Mouse (Mus musculus) v-Abl transformed pro-B cells (cell line): ENCODE results near the gene Hspa5.
"Not testable (repeated sequence)": the region's sequence is repeated elsewhere in the genome, so short reads cannot be mapped to it uniquely, and the experiment has no call there.

ENCODE experiments used
- in situ Hi-C, 2 experiments: fragments of 400-800 bp; cut with MboI; formaldehyde crosslinking; loops; one replicate each; pipeline ENCODE4 v1.15.1; 2025; ENCODE audit not compliant: unreplicated experiment in 2 of 2

Hspa5 gene

GRCm38 (mm10) chr2:34770049-34770448 lies 1.7 kb upstream of the Hspa5 start:
- in situ Hi-C loops: loop anchor here in 1 of 2 experiments (5.0 kb wide), 1 partner anchor 192 kb away; the partner anchor contains the start of gene Traf1

- in situ Hi-C loops: loop anchor here in 1 of 2 experiments (5.0 kb wide), 1 partner anchor 191 kb away; the partner anchor contains the start of gene Traf1
Observed at GRCm38 (mm10) chr2:34770951-34771350, 819 bp upstream of the Hspa5 start.

DNA sequence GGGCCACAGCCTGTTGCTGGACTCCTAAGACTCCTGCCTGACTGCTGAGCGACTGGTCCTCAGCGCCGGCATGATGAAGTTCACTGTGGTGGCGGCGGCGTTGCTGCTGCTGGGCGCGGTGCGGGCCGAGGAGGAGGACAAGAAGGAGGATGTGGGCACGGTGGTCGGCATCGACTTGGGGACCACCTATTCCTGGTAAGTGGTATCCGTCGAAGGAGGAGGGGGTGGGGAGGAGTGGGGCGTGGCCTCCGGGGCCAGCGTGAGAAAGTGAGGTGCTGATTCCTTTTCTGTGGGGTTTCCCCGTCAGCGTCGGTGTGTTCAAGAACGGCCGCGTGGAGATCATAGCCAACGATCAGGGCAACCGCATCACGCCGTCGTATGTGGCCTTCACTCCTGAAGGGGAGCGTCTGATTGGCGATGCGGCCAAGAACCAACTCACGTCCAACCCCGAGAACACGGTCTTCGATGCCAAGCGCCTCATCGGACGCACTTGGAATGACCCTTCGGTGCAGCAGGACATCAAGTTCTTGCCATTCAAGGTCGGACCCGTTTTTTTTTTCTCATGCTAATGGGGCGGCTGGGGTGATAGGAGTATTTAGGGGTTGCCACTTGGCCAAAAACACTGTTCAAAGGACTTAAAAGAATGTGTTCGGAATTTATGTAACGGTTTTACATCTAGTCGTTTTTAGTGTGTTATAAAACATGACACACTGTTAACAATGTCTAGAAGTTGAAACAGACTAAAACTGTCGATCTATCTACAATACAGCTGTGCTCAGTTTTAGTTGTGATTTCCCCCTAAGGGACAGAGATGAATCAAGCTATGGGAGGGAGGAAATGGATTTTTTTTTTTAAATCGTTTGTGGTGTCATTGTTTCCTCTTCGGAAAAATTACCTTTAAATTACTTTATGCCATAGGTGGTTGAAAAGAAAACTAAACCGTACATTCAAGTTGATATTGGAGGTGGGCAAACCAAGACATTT lies 774 bp downstream of the Hspa5 start:
- in situ Hi-C loops: loop anchor here in 1 of 2 experiments (5.0 kb wide), 1 partner anchor 190 kb away; the partner anchor contains the start of gene Traf1

DNA sequence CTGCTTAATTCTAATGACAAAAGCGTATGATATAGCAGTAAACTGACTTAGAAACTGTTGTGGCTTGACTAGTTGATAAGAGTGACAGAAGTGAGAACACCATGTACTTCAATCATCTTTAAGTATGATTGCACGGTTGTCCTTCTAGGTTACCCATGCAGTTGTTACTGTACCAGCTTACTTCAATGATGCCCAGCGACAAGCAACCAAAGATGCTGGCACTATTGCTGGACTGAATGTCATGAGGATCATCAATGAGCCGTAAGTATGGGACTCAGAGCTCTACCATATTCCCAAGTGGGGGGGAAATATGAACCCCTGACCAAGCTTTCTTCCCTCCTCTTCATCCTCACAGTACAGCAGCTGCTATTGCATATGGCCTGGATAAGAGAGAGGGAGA lies 1.9 kb downstream of the Hspa5 start:
- in situ Hi-C loops: loop anchor here in 1 of 2 experiments (5.0 kb wide), 1 partner anchor 189 kb away; the partner anchor contains the start of gene Traf1

GRCm38 (mm10) chr2:34774493-34774892 lies 2.7 kb downstream of the Hspa5 start:
- in situ Hi-C loops: loop anchor here in 1 of 2 experiments (5.0 kb wide), 1 partner anchor 188 kb away; the partner anchor contains the start of gene Traf1

GRCm38 (mm10) chr2:34777237-34777868 lies 5.6 kb downstream of the Hspa5 start:
- in situ Hi-C loops: no loop called here

DNA sequence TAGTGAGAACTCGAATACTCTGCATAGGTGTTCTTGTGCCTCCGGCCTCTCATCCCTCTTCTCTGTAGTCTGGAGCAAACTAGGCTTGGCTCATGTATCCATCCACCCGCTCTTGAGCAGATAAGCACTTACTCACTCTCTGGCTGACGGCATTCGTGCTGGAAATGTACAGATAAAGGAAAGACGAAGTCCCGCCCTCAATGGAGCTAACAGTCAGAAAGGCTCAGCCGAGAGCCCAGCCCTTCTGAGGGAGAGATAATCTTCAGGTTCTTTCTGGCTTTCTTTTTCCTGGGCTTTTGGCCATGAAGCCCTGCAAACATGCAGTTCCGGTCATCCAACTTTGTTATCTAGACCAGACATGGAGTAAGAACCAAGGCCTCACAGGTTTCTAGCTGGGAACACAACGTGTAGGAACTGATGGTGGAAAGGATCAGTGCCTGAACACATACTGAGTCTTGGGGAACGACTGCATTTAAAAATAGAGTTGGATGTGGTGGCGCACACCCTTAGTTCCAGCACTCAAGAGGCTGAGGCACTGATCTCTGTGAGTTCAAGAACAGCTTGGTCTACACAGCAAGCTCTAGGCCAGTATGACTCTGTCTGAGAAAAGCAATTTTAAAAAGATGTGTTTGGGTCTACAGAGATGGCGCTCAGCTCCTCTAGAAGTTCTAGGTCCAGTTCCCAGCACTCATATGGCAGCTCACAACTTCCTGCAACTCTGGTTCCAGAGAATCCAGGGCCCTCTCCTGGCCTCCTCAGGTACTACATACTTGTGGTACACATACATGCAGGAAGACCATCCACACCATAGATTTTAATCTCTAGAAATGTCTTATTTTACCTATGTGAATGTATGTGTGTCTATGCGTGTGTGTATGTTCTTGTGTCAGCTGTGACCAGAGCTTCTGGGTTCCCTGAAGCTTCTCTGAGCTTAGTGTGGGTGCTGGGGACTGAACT lies 11.6 kb downstream of the Hspa5 start:
- in situ Hi-C loops: loop anchor here (5.0 to 10.0 kb wide), 2 partner anchors 121 to 324 kb away; partner anchors contain the start of gene Cntrl (in 1 of the 2)

DNA sequence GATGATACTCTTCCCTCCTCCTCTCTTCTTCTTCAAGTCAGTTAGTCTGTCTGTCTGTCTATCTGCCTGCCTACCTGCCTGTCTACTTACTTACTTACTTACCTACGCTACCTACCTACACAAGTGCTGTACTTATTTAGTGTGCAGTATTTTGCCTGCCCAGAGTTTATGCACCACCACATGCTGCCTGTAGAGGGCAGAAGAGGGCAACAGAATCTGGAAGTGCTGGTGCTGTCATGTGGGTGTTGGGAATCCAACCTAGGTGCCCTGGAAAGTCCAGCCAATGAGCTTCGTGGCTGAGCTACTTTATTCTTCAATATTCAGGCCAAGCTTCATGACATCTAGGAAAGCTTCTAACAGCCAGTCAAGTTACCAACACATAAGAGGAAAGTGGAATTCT lies 12.3 kb downstream of the Hspa5 start:
- in situ Hi-C loops: loop anchor here (5.0 to 10.0 kb wide), 2 partner anchors 121 to 323 kb away; partner anchors contain the start of gene Cntrl (in 1 of the 2)

DNA sequence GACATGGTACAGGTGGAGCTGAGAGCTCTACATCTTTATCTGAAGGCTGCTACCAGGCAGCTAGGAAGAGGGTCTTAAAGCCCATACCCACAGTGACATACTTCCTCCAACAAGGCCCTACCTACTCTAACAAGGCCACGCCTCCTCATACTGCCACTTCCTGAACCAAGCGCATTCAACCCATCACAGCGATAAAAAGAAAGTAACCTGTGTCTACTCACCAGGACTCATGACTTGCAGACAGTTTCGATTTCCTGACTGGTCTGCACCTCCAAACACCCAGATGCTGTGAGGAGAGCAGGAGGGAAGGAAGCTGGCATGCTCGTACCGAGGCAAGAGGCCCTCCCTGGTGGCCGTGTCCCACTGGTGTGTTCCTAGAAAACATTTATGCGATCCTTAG lies 18.5 kb downstream of the Hspa5 start:
- in situ Hi-C loops: loop anchor here in 1 of 2 experiments (10.0 kb wide), 1 partner anchor 335 kb away; no protein-coding TSS in a partner anchor

DNA sequence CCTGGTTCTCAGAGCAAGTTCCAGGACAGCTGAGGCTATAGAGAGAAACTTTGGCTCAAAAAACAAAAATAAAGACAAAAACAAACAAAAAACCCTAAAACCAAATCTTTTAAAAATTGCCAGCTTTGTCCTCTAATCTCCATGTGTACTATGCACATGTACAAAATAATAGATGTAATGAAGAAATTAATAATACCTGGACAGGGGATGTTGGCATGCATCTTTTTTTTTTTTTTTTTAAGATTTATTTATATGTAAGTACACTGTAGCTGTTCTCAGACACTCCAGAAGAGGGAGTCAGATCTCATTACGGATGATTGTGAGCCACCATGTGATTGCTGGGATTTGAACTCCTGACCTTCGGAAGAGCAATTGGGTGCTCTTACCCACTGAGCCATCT lies 20.8 kb downstream of the Hspa5 start:
- in situ Hi-C loops: loop anchor here in 1 of 2 experiments (10.0 kb wide), 1 partner anchor 332 kb away; no protein-coding TSS in a partner anchor

DNA sequence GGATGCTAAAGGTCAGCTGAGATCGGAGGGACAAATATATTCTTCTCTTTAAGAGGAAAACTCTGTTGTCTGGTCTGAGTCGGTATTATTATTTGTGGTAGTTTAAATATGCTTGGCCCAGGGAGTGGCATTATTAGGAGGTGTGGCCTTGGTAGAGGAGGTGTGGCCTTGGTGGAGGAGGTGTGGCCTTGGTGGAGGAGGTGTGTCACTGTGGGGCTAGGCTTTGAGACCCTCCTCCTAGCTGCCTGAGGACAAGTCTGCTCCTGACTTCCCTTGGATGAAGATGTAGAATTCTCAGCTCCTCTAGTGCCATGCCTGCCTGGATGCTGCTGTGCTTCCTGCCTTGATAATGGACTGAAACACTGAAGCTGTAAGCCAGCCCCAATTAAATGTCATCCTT lies 22.7 kb downstream of the Hspa5 start:
- in situ Hi-C loops: loop anchor here in 1 of 2 experiments (10.0 kb wide), 1 partner anchor 330 kb away; no protein-coding TSS in a partner anchor

DNA sequence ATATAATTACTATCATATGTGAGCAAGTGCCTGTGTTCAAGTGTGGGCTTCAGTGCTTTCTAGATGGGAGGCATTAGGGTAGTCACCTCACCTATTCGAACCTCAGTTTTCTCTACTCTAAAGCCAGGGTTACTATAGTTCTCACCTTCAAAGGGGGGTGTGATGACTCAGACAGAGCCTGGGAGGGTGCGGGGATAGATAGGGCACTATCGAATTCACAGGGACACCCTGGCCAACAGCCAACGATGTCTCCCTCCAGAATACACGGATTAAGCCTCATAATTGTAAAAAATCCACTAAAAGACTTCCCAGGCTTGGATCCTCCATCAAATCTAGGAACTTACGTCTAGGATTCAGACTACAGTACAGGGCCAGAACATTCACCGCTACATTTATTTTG lies 23.7 kb downstream of the Hspa5 start:
- in situ Hi-C loops: loop anchor here in 1 of 2 experiments (10.0 kb wide), 1 partner anchor 329 kb away; no protein-coding TSS in a partner anchor

- in situ Hi-C loops: loop anchor here in 1 of 2 experiments (10.0 kb wide), 1 partner anchor 325 kb away; no protein-coding TSS in a partner anchor
Observed at GRCm38 (mm10) chr2:34799357-34800256, 27.8 kb downstream of the Hspa5 start, which contains the start of gene Rabepk. Gene Rabepk, minus strand, starts transcription at chr2:34799912.

DNA sequence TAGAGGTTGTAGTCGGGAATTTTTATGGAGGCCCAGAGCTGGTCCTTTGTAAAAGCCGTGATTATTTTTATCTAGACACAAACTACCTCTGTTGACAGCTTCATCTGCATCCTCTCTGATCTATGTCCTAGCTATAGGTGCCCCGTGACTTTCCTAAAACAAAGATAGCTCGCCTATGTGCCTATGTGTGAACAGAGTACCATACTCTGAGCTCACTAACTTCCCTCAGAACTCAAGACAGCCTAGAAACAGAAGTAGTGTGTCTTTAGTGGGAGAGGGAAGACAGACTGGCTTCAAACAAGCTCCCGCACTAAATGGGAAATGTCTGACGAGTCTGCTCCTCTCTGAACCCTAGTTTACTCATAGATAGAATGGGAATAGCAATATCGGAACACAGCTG lies 28.6 kb downstream of the Hspa5 start:
- in situ Hi-C loops: no loop called here

GRCm38 (mm10) chr2:34801516-34802482 lies 30.0 kb downstream of the Hspa5 start:
- in situ Hi-C loops: no loop called here

GRCm38 (mm10) chr2:34802565-34803245 lies 30.9 kb downstream of the Hspa5 start:
- in situ Hi-C loops: not testable (repeated sequence)

- in situ Hi-C loops: no loop called here
Observed at GRCm38 (mm10) chr2:34803746-34804145, 32.0 kb downstream of the Hspa5 start.
